Mouse (Mus musculus) cerebellum, postnatal 36 days (tissue): Measurements from ENCODE around the gene Ppp1ca.

ENCODE experiments used
- DNase-seq, 2 experiments: peaks; one replicate each; pipeline ENCODE4 v3.0.0; 2021 to 2022; ENCODE audit warnings: mixed read lengths in 2 of 2

Gene Ppp1ca

DNA sequence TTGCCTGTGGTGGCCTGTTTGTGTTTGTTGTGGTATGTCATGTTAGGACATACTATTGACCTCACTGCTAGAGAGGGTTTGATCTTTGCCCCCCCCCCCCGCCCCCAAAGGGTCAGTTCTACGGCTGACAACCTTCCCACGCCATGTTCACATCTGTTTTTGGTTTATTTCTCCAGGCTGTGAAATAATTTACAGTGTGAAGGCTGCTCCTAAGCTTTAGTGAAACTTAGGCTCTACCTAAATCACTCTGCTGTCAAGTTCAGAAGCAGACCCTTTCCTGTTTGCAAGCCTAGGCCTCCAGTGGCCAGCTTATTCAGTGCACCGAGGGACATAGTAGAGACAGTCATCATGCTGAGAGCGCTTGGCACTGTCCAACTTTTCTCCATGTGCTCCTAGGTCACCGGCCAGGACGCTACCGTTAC is 48.4 kb downstream of the Ppp1ca start:
- no peak for DNase-seq

DNA sequence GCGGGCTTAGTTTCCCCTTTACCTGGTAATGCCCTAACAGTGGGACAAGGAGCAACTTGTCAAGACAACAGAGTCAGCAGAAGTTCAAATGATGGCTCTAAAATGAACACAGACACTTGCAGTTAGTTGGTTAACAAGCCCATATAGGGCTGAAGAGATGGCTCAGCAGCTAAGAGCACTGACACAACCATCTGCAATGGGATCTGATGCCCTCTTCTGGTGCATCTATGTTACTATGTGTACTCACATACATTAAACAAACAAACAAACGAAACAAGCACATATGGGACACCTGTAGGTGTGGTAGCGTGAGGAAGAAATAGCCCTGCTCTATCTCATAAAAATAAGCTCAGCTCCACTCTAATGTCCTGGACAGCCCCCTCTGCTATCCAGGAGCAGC is 50.6 kb downstream of the Ppp1ca start:
- DNase-seq, result no peak

DNA sequence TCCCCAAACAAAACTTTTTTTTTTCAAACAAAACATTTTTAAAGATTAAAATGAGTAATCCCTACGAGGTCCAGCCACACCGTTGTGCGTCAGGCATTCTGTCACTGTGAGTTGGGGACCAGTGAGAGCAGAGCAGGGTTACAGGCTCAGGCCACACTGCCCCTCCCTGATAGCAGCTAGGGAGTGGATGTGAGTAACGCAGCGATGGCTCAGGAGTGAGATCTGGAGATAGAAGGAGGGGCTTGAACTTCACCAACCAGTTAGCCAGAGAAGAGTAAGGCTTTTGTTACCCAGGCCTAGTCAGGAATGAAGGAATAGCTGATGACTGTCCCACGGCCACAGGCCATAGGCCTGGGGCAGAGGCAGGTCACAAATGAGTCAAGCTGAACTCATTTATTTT is 52.9 kb downstream of the Ppp1ca start:
- DNase-seq, result no peak
